Mouse (Mus musculus): ENCODE measurements around the gene Prss45. TPM values are rescaled to one million over a fixed set of nuclear protein-coding genes. Genes with fewer than 3 reads are reported as not detected.

Prss45 gene
- polyA plus RNA-seq, 1 experiment = not detected

DNA sequence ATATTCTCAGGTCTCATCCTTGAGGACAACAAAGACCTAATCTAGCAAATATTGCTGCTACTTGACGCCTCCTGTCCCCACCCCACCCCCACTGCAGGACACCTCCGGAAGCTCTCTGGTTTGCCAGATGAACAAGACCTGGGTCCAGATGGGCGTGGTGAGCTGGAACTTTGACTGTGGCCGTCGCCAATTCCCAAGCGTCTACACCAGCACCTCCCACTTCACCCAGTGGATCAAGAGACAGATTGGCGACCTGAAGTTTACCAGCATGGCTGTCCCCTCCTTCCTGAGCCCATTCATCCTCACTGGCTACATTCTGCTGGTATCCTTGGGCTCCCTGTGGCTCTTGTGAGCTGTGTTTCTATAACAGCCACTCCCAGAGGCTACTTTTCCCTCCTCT is 21.5 kb downstream of the Prss45 start:
- Histone ChIP-seq H3K4me3 (ENCODE audit: extremely low read depth, insufficient read depth, insufficient read length) (no peak overlapping the region), H3K4me1 (ENCODE audit: control insufficient read depth, insufficient read depth, insufficient read length) (peaks cover 4% of the 10 kb centered on the region; the same call in 1 of the 2 replicates), H3K27ac (ENCODE audit: insufficient read depth, low read length) (no peak overlapping the region), H3K27me3 (ENCODE audit: control insufficient read depth, insufficient read depth, low read length) (peaks cover 7% of the 10 kb centered on the region; the same call in 1 of the 2 replicates), H3K36me3 (ENCODE audit: control insufficient read depth, insufficient read depth, low read length) (no peaks in the 10 kb centered on the region)
- 87% methylated on average over 7 of the region's 7 CpGs for WGBS
- no peak for DNase-seq (ENCODE audit: low read depth in 1 of 2, low spot score in 2 of 2)
- no peak for TF ChIP-seq CTCF (IDR thresholded peaks at IDR 0.05; ENCODE audit: extremely low read depth, insufficient read depth, insufficient read length, insufficient replicate concordance)
- TF ChIP-seq POLR2A (IDR thresholded peaks at IDR 0.05; ENCODE audit: low read depth, low read length) = no peak

DNA sequence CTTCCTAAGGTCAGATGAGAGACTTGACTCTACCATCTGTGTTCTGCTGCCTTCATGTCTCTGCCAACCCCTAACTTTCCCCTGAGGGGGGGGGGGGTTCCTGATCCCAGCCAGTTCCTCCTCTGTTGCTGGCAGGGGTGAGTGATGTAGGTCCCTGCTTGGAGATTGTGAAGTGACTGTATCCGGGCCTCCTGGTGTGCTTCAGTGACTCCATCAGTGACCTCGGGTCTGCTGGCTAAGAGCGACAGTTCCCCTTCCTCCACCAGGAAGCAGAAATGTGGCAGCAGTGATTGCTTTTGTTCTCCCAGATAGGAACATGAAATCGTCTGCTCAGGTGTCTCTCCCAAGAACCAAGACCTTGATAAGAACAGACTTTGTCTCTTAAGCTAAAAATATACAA is 22.5 kb downstream of the Prss45 start:
- TF ChIP-seq CTCF (IDR thresholded peaks at IDR 0.05; ENCODE audit: extremely low read depth, insufficient read depth, insufficient read length, insufficient replicate concordance) (no peak), POLR2A (IDR thresholded peaks at IDR 0.05; ENCODE audit: low read depth, low read length) (no peak)
- Histone ChIP-seq H3K27me3 (ENCODE audit: control insufficient read depth, insufficient read depth, low read length) (peaks cover 7% of the 10 kb centered on the region; the same call in 1 of the 2 replicates), H3K4me1 (ENCODE audit: control insufficient read depth, insufficient read depth, insufficient read length) (peaks cover 4% of the 10 kb centered on the region; the same call in 1 of the 2 replicates), H3K4me3 (ENCODE audit: extremely low read depth, insufficient read depth, insufficient read length) (no peak overlapping the region), H3K36me3 (ENCODE audit: control insufficient read depth, insufficient read depth, low read length) (no peaks in the 10 kb centered on the region), H3K27ac (ENCODE audit: insufficient read depth, low read length) (no peak overlapping the region)
- no peak for DNase-seq (ENCODE audit: low read depth in 1 of 2, low spot score in 2 of 2)
- 6% methylated on average over 4 of the region's 4 CpGs for WGBS

DNA sequence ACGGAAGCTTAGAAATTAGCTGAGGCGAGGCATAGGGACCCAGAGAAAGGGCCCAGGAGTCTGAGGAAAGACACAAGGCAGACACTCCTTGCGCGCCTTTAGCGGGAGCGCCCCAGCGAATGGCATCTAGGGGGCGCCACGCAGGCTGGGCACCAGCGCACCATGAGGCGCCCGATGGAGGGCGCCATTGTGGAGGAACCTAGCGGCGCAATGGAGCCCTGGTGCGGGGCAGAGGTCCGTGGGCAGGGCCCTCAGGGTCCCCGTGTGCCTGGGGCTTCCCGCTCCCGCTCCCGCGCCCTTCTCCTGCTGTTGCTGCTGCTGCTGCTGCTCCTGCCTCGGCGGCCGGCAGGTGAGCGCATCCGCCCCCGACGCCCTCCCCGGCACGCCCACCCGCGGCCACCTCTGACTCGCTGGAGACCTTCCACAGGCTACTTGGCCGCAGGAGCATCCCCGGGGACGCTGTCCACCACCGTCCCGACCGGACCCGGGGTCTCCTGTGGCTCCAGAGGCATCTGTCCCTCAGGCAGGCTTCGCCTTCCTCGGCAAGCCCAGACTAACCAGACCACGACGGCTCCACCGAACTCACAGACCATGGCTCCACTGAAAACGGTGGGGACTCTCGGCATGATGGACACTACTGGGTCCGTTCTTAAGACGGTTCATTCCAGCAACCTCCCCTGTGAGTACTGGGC is 23.5 kb downstream of the Prss45 start, which contains the start of gene Prss50:
Prss50 (plus strand) TSS at position 187 of the 692 bp plus-strand sequence.
- Histone ChIP-seq H3K4me3 (ENCODE audit: extremely low read depth, insufficient read depth, insufficient read length) (no peak within 1 kb of the TSS), H3K4me1 (ENCODE audit: control insufficient read depth, insufficient read depth, insufficient read length) (peaks cover 4% of the 10 kb centered on the region; the same call in 1 of the 2 replicates)

DNA sequence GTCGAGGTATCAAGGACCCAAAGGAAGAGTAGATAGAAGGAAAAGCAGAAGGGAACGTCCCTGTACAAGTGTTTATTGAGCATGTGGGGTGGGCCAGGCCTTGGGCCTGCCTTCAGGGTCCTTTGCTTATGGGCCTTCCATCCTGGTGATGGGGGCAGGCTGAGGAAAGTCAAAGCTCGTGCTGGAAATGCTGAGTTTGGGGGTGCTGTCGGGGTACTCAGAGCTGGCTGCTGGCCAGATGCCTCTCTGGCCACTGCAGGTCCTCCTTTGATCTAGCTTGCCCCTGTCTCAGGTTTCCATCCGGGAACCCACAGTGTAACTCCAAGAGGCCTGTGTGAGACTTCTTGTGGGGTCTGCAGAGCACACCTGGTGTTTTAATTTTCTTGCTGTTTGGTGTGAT is 24.1 kb downstream of the Prss45 start:
- no peak overlapping the region for H3K27ac ChIP-seq (ENCODE audit: insufficient read depth, low read length)
- WGBS = 82% methylated on average over 5 of the region's 5 CpGs
- H3K36me3 ChIP-seq (ENCODE audit: control insufficient read depth, insufficient read depth, low read length) = no peaks in the 10 kb centered on the region
- DNase-seq (ENCODE audit: low read depth in 1 of 2, low spot score in 2 of 2) = no peak
- peaks cover 4% of the 10 kb centered on the region; the same call in 1 of the 2 replicates for H3K4me1 ChIP-seq (ENCODE audit: control insufficient read depth, insufficient read depth, insufficient read length)
- TF ChIP-seq POLR2A (IDR thresholded peaks at IDR 0.05; ENCODE audit: low read depth, low read length) = no peak
- TF ChIP-seq CTCF (IDR thresholded peaks at IDR 0.05; ENCODE audit: extremely low read depth, insufficient read depth, insufficient read length, insufficient replicate concordance) = no peak
- peaks cover 7% of the 10 kb centered on the region; the same call in 1 of the 2 replicates for H3K27me3 ChIP-seq (ENCODE audit: control insufficient read depth, insufficient read depth, low read length)
- no peak overlapping the region for H3K4me3 ChIP-seq (ENCODE audit: extremely low read depth, insufficient read depth, insufficient read length)

More for the DNA sequence above, 23.5 kb downstream of the Prss45 start, which contains the start of gene Prss50:
- WGBS = 32% methylated on average over 49 of the region's 50 CpGs
- no peaks in the 10 kb centered on the region for H3K36me3 ChIP-seq (ENCODE audit: control insufficient read depth, insufficient read depth, low read length)
- H3K27ac ChIP-seq (ENCODE audit: insufficient read depth, low read length) = no peak within 1 kb of the TSS
- DNase-seq (ENCODE audit: low read depth in 1 of 2, low spot score in 2 of 2) = no peak
- TF ChIP-seq POLR2A (IDR thresholded peaks at IDR 0.05; ENCODE audit: low read depth, low read length) = no peak
- peak; percentile 7; the same call in 1 of the 2 replicates for TF ChIP-seq CTCF (IDR thresholded peaks at IDR 0.05; ENCODE audit: extremely low read depth, insufficient read depth, insufficient read length, insufficient replicate concordance)
- H3K27me3 ChIP-seq (ENCODE audit: control insufficient read depth, insufficient read depth, low read length) = peaks cover 7% of the 10 kb centered on the region; the same call in 1 of the 2 replicates

DNA sequence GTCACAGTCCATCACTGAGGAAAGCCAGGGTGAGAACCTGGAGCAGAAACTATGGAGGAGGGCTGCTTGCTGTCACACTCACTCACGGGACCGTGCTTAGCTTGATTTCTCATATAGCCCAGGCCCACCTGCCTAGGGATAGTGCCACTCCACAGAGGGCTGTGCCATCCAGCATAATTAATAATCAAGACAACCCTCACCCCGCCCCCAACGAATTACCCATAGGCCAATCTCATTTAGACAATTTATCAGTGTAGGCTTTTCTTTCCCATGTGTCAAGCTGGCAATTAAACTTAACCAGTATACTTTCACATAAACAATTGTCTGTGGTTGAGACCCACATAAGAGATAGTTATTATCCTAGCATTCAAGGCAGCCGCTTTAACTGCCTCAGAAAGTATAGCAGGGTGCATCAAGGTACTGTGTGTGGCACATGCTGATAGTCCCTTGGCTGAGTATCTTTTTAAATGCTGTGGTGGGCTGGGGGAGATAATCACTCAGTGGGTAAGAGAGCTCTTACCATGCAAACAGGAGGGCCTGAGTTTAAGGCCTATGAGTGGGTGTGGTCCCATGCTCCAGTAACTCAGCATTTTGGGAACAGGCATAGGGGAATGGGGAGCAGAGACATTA is 24.7 kb downstream of the Prss45 start:
- Histone ChIP-seq H3K4me1 (ENCODE audit: control insufficient read depth, insufficient read depth, insufficient read length) (peaks cover 4% of the 10 kb centered on the region; the same call in 1 of the 2 replicates), H3K27ac (ENCODE audit: insufficient read depth, low read length) (no peak overlapping the region), H3K27me3 (ENCODE audit: control insufficient read depth, insufficient read depth, low read length) (peaks cover 7% of the 10 kb centered on the region; the same call in 1 of the 2 replicates), H3K36me3 (ENCODE audit: control insufficient read depth, insufficient read depth, low read length) (no peaks in the 10 kb centered on the region), H3K4me3 (ENCODE audit: extremely low read depth, insufficient read depth, insufficient read length) (no peak overlapping the region)
- TF ChIP-seq POLR2A (IDR thresholded peaks at IDR 0.05; ENCODE audit: low read depth, low read length) = no peak
- no peak for TF ChIP-seq CTCF (IDR thresholded peaks at IDR 0.05; ENCODE audit: extremely low read depth, insufficient read depth, insufficient read length, insufficient replicate concordance)
- no peak for DNase-seq (ENCODE audit: low read depth in 1 of 2, low spot score in 2 of 2)
- 78% methylated on average over 5 of the region's 5 CpGs for WGBS

DNA sequence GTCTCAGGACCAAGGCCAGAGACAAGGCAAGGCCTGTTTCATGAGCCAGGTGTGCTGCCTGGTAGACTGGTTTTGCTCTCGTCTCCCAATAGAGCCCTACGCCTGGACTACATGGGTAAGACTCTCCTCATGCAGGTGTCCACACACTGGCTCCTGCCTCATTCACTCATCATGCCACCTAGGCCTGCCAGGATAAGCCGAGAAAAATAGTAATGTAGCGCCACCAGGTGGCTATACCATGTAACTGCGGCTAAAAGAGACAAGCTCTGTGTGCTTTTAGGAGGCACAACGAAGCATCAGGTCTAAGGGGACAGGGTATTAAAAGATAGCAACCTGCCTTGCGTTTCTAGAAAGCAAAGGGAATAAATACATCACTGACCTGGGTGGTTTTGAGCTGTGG is 36.6 kb downstream of the Prss45 start:
- H3K4me1 ChIP-seq (ENCODE audit: control insufficient read depth, insufficient read depth, insufficient read length) = no peaks in the 10 kb centered on the region
- no peaks in the 10 kb centered on the region for H3K27me3 ChIP-seq (ENCODE audit: control insufficient read depth, insufficient read depth, low read length)
- no peak overlapping the region for H3K27ac ChIP-seq (ENCODE audit: insufficient read depth, low read length)
- TF ChIP-seq CTCF (IDR thresholded peaks at IDR 0.05; ENCODE audit: extremely low read depth, insufficient read depth, insufficient read length, insufficient replicate concordance) (peak; percentile 43; the same call in 1 of the 2 replicates), POLR2A (IDR thresholded peaks at IDR 0.05; ENCODE audit: low read depth, low read length) (no peak)
- DNase-seq (ENCODE audit: low read depth in 1 of 2, low spot score in 2 of 2) = no peak
- no peaks in the 10 kb centered on the region for H3K36me3 ChIP-seq (ENCODE audit: control insufficient read depth, insufficient read depth, low read length)
- WGBS = 17% methylated on average over 7 of the region's 7 CpGs
- no peak overlapping the region for H3K4me3 ChIP-seq (ENCODE audit: extremely low read depth, insufficient read depth, insufficient read length)
